Mouse (Mus musculus): Measurements from ENCODE around the gene Rabgap1l.

- TF ChIP-seq CTCF (IDR thresholded peaks at IDR 0.05; ENCODE audit: extremely low read depth, insufficient read depth, insufficient read length, insufficient replicate concordance): no peak
- TF ChIP-seq POLR2A (IDR thresholded peaks at IDR 0.05; ENCODE audit: low read depth, low read length): no peak
Observed at GRCm38 (mm10) chr1:160533209-160533820, 259.7 kb downstream of the Rabgap1l start.

All from spleen, adult 2 months (tissue).